Mouse (Mus musculus): Measurements from ENCODE around the gene Gins2. TPM values are rescaled to one million over a fixed set of nuclear protein-coding genes. Genes with fewer than 3 reads are reported as not detected.

Gene Gins2
- polyA plus RNA-seq, 1 experiment = not detected

DNA sequence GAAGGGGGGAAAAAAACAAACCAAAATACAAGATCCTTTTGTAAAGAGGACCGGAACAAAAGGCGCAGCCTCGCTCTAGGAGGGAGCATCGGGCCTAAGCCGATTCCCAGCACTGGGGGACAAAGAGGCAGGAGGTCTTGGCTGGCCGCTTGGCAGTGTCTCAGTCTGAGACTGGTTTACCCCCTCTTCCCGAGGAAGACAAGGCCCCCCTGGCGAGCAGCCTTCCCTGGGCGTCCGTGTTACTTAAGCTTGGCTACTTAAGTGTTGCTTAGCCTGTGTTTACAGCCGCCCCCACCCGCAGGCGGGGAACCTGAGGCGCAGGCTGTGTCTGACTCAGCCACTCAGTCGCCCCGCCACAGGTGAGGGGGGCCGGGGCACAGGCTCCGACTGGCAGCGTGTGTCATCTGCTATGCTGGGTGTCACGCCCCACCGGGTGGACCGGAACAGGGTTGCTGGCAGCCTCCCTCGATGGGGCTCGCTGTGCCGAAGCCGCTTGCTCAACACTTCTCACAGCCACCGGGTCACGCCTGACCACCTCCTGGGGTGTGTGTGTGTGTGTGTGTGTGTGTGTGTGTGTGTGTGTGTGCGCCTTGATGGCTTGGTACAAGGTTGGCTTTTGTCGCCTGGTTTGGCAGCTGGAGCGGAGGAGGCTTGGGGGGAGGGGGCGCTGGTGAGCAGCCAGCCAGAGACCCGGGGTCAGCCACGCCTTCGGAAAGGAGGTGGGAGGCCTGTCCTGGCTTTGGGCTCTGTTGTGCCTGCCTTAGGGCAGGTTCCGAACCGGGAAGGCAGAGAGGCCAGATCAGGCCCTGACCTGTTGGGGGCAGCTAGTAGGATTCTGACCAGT is 50.5 kb downstream of the Gins2 start:
- Histone ChIP-seq H3K27ac (ENCODE audit: insufficient read depth, low read depth, low read length) (peak overlapping the region; percentile 96), H3K4me3 (ENCODE audit: insufficient read depth, low read depth, low read length) (peak overlapping the region; percentile 78), H3K4me1 (ENCODE audit: control insufficient read depth, insufficient read depth, low read length) (peaks cover 77% of the 10 kb centered on the region)
- TF ChIP-seq CTCF (IDR thresholded peaks at IDR 0.05; ENCODE audit: insufficient read depth, low read depth, low read length) (no peak), POLR2A (IDR thresholded peaks at IDR 0.05; ENCODE audit: insufficient read depth, low read depth, low read length) (no peak)
- WGBS = 1% methylated on average over 37 of the region's 37 CpGs

DNA sequence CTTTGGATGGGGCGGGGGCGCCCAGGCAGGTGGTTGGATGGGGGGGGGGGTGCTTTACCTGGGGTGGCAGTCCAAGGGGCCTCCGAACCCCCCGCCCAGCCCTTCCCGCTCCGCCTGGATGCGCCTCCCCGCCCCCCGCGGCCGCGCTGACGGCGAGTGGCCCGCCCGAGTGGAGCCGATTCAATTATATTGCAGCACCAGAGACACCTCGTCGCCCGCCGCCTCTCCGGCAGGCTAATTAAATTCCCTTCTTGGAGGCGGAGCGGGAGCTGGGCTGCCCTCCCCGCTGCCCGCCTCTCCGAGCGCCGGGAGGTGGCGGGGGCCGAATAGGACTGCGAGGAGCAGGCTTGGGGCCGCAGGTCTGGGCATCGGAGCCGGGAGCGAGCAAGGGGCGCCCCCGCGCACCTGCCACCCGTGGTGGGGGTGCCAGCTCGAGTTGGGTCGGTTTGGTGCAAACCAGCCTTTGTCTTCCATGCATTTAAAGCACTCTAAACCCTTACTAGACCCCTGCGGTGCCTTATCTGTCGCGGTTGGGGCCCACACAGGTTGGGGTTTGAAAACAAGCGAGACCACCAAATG is 51.2 kb downstream of the Gins2 start:
- Histone ChIP-seq H3K27ac (ENCODE audit: insufficient read depth, low read depth, low read length) (peak overlapping the region; percentile 96), H3K4me1 (ENCODE audit: control insufficient read depth, insufficient read depth, low read length) (peaks cover 79% of the 10 kb centered on the region), H3K4me3 (ENCODE audit: insufficient read depth, low read depth, low read length) (peak overlapping the region; percentile 78)
- 1% methylated on average over 45 of the region's 46 CpGs for WGBS
- TF ChIP-seq CTCF (IDR thresholded peaks at IDR 0.05; ENCODE audit: insufficient read depth, low read depth, low read length) = no peak
- no peak for TF ChIP-seq POLR2A (IDR thresholded peaks at IDR 0.05; ENCODE audit: insufficient read depth, low read depth, low read length)

DNA sequence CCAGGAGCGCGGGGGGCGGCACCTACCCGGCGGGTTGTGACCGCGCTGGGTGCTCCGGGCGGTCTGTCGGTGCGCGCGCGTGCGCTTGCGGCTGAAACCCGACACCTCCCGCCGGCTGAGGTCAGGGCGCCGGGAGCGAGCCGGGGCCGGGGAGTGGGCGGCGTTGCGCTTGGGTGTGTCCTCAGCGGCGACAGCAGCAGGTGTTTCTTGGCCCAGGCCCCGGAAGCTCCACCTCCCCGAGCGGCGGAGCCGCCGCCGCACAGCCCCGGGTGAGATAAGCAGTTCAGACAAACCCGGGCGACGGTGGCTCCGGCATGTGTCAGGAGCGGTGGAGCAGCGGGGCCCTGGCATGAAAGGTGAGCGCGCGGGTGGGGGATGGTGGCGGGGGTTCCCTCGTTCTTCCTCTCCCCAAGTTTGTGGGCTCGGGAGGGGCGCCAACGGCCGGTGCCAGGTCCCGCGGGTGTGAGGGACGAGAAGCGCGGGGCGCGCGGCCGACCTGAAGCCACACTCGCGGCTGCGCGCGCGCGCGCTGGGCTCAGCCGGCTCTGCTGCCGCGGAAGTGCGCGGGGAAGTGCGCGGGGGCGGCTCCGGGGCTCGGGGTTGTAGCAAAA is 51.8 kb downstream of the Gins2 start:
- Histone ChIP-seq H3K27ac (ENCODE audit: insufficient read depth, low read depth, low read length) (peak overlapping the region; percentile 31; the same call in 1 of the 2 replicates), H3K4me3 (ENCODE audit: insufficient read depth, low read depth, low read length) (peak overlapping the region; percentile 78), H3K4me1 (ENCODE audit: control insufficient read depth, insufficient read depth, low read length) (peaks cover 78% of the 10 kb centered on the region)
- 2% methylated on average over 75 of the region's 79 CpGs for WGBS
- TF ChIP-seq CTCF (IDR thresholded peaks at IDR 0.05; ENCODE audit: insufficient read depth, low read depth, low read length) = no peak

DNA sequence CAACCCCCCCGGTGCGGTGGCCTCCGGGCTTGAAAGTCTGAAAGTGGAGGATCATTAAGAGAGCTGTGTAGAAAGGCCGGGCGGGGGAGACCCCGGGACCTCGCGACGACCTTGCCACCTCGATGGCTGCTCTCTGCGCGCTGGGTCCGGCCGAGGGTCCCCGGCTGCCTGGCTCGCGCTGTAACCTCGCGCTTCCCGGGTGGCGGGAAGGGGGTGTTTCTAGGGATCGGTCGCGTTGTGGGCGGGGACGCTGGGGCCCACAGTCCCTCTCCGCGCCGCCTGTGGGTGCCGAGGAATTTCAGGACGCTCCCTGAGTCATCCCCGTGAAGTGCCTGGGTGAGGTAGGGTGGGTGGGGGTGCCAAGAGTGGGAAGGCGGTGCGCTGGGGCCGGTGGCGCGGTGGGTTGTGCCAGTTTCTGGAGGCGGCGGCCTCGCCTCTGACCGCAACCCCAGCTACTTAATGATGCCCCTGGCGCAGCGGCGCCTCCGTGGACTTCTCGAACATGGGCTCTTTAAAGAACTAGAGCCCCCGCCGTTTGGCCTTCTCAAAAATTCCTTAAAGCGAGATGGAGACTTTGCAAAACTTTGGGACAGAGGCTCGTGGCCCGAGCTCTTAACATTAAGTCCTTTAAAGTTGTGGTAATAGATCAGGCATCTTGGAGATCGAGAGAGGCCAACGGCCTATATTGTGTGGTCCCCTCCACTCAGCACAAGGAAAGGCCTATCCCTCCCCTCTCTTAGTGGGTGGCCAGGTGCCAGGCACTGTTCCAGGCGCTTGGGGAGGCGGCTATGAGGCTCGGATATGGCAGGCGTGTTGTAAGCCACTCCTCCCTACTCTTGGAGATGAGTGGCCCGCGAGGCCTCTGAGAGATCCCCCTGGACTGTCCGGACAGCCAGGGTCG is 52.5 kb downstream of the Gins2 start:
- H3K4me1 ChIP-seq (ENCODE audit: control insufficient read depth, insufficient read depth, low read length) = peaks cover 79% of the 10 kb centered on the region
- peak overlapping the region; percentile 78 for H3K4me3 ChIP-seq (ENCODE audit: insufficient read depth, low read depth, low read length)
- under 1% methylated on average over 61 of the region's 61 CpGs for WGBS
- peak overlapping the region; percentile 31; the same call in 1 of the 2 replicates for H3K27ac ChIP-seq (ENCODE audit: insufficient read depth, low read depth, low read length)
- no peak for TF ChIP-seq POLR2A (IDR thresholded peaks at IDR 0.05; ENCODE audit: insufficient read depth, low read depth, low read length)
- TF ChIP-seq CTCF (IDR thresholded peaks at IDR 0.05; ENCODE audit: insufficient read depth, low read depth, low read length) = no peak

- peaks cover 84% of the 10 kb centered on the region for H3K4me1 ChIP-seq (ENCODE audit: control insufficient read depth, insufficient read depth, low read length)
- no peak overlapping the region for H3K27ac ChIP-seq (ENCODE audit: insufficient read depth, low read depth, low read length)
- 3% methylated on average over 79 of the region's 79 CpGs for WGBS
- no peak for TF ChIP-seq POLR2A (IDR thresholded peaks at IDR 0.05; ENCODE audit: insufficient read depth, low read depth, low read length)
- no peak for TF ChIP-seq CTCF (IDR thresholded peaks at IDR 0.05; ENCODE audit: insufficient read depth, low read depth, low read length)
- peak overlapping the region; percentile 78 for H3K4me3 ChIP-seq (ENCODE audit: insufficient read depth, low read depth, low read length)
Observed at GRCm38 (mm10) chr8:120535452-120536305, 53.4 kb downstream of the Gins2 start.

DNA sequence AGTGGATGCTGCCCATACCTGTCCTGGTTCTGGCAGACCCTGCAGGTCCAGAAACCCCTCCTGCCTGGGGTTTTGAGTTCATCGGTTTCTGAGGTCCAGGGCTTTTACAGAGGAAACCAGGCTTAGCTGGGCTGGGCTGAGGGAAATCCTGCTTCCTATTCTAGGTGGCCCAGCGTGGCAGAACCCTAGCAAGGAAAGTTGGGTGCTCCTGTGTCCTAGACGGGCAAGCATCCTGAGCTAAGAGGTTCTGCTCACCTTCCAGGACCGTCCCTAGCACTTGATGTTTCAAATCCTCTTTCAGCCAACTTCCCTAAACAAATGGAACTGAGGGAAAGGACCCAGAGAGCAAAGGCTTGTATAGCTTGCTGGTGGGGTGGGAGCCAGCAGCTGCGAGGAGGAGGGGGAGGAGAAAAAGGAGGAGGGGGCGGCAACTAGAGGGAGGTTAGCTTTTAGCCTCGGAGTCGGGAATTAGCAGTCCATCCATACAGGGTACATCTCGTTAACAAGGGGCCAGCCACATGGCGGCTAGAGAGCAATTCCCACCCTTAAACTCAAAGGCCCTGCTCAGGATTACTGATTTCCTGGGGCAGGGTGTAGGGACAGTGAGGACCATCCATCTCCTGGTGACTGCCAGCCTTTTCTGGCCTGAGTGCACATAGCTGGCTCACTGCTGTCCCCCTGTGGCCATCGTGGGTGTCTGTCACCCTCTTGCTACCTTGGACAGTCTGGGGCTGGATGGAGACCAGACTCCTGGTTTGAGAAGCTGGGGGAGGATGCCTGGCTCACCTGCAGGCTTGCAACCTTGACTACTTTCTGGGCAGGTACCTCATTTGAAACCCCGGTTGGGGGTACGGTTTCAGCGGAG is 54.4 kb downstream of the Gins2 start:
- Histone ChIP-seq H3K4me1 (ENCODE audit: control insufficient read depth, insufficient read depth, low read length) (peaks cover 76% of the 10 kb centered on the region), H3K27ac (ENCODE audit: insufficient read depth, low read depth, low read length) (no peak overlapping the region), H3K4me3 (ENCODE audit: insufficient read depth, low read depth, low read length) (no peak overlapping the region)
- WGBS = 28% methylated on average over 14 of the region's 14 CpGs
- peak; percentile 88 for TF ChIP-seq CTCF (IDR thresholded peaks at IDR 0.05; ENCODE audit: insufficient read depth, low read depth, low read length)
- TF ChIP-seq POLR2A (IDR thresholded peaks at IDR 0.05; ENCODE audit: insufficient read depth, low read depth, low read length) = no peak

DNA sequence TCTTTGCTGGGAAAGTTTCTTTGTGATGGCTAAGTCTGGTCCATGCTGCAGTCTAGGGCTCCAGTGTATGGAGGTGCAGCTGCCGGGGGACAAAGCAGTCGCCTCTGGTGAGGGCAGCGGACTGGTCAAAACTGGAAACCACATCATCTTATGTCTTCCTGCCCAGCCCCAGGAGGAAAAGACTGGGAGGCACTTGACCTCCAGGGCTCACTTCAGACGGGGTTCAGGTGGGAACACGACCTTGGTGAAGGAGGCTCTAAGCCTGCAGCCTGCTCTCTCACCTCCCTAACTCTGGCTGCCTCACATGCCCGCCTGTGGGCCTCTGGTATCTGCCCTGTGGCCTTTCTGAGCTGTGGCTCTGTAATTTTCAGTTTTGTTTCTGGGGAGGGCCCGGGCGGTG is 55.0 kb downstream of the Gins2 start:
- no peak overlapping the region for H3K27ac ChIP-seq (ENCODE audit: insufficient read depth, low read depth, low read length)
- no peak overlapping the region for H3K4me3 ChIP-seq (ENCODE audit: insufficient read depth, low read depth, low read length)
- TF ChIP-seq POLR2A (IDR thresholded peaks at IDR 0.05; ENCODE audit: insufficient read depth, low read depth, low read length) = no peak
- no peak for TF ChIP-seq CTCF (IDR thresholded peaks at IDR 0.05; ENCODE audit: insufficient read depth, low read depth, low read length)
- WGBS = 67% methylated on average over 8 of the region's 8 CpGs
- H3K4me1 ChIP-seq (ENCODE audit: control insufficient read depth, insufficient read depth, low read length) = peaks cover 71% of the 10 kb centered on the region

All from olfactory bulb, adult 2 months (tissue).